12 mouse cellular contexts compared by ENCODE assay signal in the genomic region with DNA sequence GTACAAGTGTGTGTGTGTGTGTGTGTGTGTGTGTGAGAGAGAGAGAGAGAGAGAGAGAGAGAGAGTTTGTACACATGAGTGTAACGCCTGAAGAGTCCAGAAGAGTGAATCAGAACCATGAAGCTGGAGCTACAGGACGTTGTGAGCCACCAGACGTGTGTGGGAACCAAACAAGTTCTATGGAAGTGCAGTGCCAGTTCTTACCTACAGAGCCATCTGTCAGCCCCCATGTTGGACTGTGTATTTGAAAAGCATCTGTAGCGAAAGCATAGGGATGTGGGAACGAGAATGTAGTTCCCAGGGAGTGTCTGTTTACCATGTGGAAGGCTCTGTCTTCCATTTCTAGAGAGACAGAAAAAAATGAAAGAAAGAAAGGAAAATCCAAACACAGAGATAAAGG. TPM values are rescaled to one million over a fixed set of nuclear protein-coding genes. Genes with fewer than 3 reads are reported as not detected.
"Had no signal": no experiment of that assay in that cellular context is flagged by ENCODE, and none has a peak within 500 bp of the region (broad histone marks: within the 10 kb centered on the region; RNA-seq: fewer than 3 reads in every experiment).

No protein-coding gene starts in this region.

- ATAC-seq: intestine, postnatal 0 days; liver, postnatal 0 days; lung, postnatal 0 days; midbrain, embryonic 15.5 days had no signal

- DNase-seq: kidney, adult 2 months; kidney, postnatal 25 days; liver, postnatal 0 days; lung, embryonic 14.5 days; spleen, adult 18-20 months; thymus, adult 18-20 months; thymus, postnatal 36 days had no signal

RNA-seq across cellular contexts. Expression of gene Pm20d2, which starts 6.1 kb away (rescaled TPM):
- total RNA-seq: megakaryocyte, adult 5-6 weeks had no signal

RNA-seq across cellular contexts. Expression of gene Srsf12, which starts 25.3 kb away (rescaled TPM):
- total RNA-seq: megakaryocyte, adult 5-6 weeks had no signal

RNA-seq across cellular contexts. Expression of gene Gabrr1, which starts 51.2 kb away (rescaled TPM):
- total RNA-seq: left cerebral cortex, adult 2 months; megakaryocyte, adult 5-6 weeks had no signal
